Mouse (Mus musculus) lung, postnatal 10 days (tissue): ENCODE measurements at regions not wholly inside any gene's neighbourhood (a gene's known extent, or its start where the extent isn't known, plus 50 kb on each side); places are given as distances from the start of the nearest gene placed in this dataset.

ENCODE experiments used
- DNase-seq: peaks from one replicate; pipeline ENCODE4 v3.0.0; 2021

- DNase-seq: no peak
Observed at GRCm38 (mm10) chr9:102449366-102449765, 56.2 kb upstream of the Ky start.

GRCm38 (mm10) chr9:102446066-102446465 is 59.5 kb upstream of the Ky start:
- DNase-seq: no peak

GRCm38 (mm10) chr9:102442198-102442842 is 63.2 kb upstream of the Ky start:
- DNase-seq: peak; percentile 35

GRCm38 (mm10) chr9:102437641-102438040 is 67.9 kb upstream of the Ky start:
- DNase-seq: peak; percentile 14

GRCm38 (mm10) chr9:102436378-102436777 is 69.2 kb upstream of the Ky start:
- DNase-seq: no peak

GRCm38 (mm10) chr9:102428031-102428430 is 73.5 kb upstream of the Ephb1 start:
- no peak for DNase-seq

GRCm38 (mm10) chr9:102424672-102425345 is 70.3 kb upstream of the Ephb1 start:
- DNase-seq: no peak

GRCm38 (mm10) chr9:102423919-102424671 is 69.6 kb upstream of the Ephb1 start:
- DNase-seq: peak; percentile 37

- no peak for DNase-seq
Observed at GRCm38 (mm10) chr9:102423465-102423918, 69.0 kb upstream of the Ephb1 start.

GRCm38 (mm10) chr9:102421826-102422225 is 67.3 kb upstream of the Ephb1 start:
- no peak for DNase-seq

- no peak for DNase-seq
Observed at GRCm38 (mm10) chr9:102420196-102420595, 65.7 kb upstream of the Ephb1 start.

- DNase-seq: no peak
Observed at GRCm38 (mm10) chr9:102413631-102414030, 59.1 kb upstream of the Ephb1 start.

GRCm38 (mm10) chr9:102410666-102411065 is 56.2 kb upstream of the Ephb1 start:
- DNase-seq: no peak

GRCm38 (mm10) chr9:102406017-102406416 is 51.5 kb upstream of the Ephb1 start:
- DNase-seq: peak; percentile 5
